Mouse (Mus musculus): ENCODE results near the gene Sez6l2.

GRCm38 (mm10) chr7:126961095-126961494, 10.7 kb downstream of the Sez6l2 start:
- TF ChIP-seq GATA1 (IDR thresholded peaks at IDR 0.05; ENCODE audit: low read length) (no peak), TAL1 (IDR thresholded peaks at IDR 0.05; ENCODE audit: low read length) (no peak)

Measured in erythroblast, embryonic 14.5 days (primary cell).